Mouse (Mus musculus) heart, postnatal 14 days (tissue): Measurements from ENCODE around the gene Slc38a10. TPM values are rescaled to one million over a fixed set of nuclear protein-coding genes. Genes with fewer than 3 reads are reported as not detected.

Experiments used
- DNase-seq, 2 experiments: peaks; one replicate each; pipeline ENCODE4 v3.0.0; 2021 to 2022
- intact Hi-C: fragments of 180-260 bp; cut with DNase I; formaldehyde crosslinking; loops from one replicate; pipeline ENCODE4 v1.15.1; 2025
- total RNA-seq, 2 experiments: library from RNA; stranded (reverse); gene quantifications; 2 replicates each; pipeline ENCODE4 v1.2.3; 2021

Gene Slc38a10
- total RNA-seq, 2 experiments from 2014 or later, result 78.7 to 83.5 TPM

DNA sequence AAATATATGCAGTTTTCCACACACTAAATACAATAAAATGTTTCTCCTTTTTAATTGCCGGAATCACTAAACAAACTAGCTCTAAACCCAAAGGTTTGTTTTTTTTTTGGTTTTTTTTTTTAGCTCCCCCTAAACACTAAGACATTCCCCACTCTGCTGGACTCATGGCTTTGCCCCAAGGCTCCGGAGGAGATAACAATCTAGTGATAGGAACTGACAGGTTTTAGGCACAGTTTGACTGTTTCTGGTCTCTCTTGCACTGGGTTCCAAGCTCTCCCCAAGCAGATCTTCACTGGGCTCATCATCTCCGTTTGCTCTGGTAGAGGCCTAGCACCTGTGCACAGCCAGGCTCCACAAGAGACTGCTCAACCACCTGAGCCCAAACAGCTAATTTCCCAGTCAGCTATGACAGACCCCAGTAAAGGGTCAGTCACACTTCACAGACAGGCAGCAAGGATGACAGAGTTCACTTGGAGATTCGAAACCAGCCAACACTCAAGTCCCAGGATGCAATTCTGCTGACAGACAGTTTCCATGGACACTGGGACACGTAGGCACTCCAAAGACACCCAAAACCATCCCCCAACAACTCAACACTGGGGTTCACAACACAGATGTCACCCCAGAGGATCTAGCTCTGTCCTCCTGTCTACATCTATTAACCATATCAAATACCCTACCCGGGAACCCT, 1.5 kb downstream of the Slc38a10 start:
- intact Hi-C loops, result loop anchor here (5.0 kb wide), 1 partner anchor 33 kb away; no protein-coding TSS in a partner anchor
- DNase-seq, result no peak

DNA sequence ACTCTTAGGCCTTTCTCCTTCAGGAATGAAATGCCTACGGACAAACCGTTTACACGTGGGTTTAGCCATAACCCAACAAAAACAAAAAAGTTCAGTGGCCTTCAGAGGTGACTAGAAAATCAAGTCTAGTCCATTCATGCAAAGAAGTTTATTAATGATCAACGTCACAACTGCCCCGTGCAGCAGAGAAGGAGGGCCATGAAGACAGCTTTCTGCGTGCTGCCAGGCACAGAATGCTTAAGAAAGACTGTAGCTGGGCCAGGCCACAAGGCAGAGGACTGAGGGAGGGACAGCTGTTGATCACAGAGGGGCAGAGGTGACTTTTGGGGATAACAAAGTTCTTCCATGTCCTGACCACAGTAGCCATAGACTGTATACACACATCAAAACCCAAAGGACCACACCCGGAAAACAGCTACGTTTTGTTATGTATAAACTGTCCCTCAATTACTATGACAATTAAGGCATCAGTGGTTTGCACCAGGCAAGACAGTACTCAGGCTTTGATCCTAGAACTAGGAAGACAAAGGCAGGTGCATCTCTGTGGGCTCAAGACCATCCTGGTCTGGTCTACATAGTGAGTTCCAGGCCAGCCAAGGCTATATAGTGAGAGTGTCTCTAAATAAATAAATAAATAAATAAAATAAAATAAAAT, 2.8 kb downstream of the Slc38a10 start:
- DNase-seq, result no peak
- intact Hi-C loops, result loop anchor here (5.0 kb wide), 1 partner anchor 34 kb away; no protein-coding TSS in a partner anchor

DNA sequence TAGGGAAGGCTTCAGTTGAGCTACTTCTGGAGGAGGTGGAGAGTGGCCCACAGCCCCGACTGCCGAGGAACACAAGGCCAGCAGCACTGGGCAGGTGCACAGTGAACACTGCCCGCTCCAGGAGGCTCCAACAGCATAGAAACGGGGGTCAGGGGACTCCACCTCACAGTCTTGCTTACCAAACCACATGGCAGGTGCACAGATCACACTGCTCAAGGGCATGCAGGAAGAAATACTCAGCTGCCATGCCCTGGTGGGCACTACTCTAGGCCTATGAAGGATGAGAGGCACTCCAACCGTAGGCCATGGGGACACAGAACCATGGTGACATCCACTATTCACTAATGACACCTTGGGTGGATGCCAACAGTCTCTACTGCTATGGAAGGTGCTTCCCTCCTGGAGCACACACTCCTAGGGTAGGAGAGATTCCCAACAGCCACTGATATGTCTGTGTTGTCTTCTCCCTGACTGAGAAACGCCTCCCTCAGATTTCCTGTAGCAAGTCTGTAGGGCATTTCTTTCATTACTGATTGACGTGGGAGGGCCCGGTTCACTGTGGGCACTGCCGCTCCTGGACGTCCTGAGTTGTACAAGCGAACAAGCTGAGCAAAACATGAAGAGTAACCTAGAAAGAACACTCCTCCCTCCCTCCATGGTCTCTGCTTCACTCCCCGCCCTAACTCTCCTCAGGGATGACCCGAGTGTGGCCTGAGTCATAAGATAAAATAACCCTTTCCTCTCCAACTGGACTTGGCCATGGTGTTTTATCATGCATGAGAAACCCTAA, 7.2 kb downstream of the Slc38a10 start:
- intact Hi-C loops, result no loop called here
- DNase-seq, result no peak

DNA sequence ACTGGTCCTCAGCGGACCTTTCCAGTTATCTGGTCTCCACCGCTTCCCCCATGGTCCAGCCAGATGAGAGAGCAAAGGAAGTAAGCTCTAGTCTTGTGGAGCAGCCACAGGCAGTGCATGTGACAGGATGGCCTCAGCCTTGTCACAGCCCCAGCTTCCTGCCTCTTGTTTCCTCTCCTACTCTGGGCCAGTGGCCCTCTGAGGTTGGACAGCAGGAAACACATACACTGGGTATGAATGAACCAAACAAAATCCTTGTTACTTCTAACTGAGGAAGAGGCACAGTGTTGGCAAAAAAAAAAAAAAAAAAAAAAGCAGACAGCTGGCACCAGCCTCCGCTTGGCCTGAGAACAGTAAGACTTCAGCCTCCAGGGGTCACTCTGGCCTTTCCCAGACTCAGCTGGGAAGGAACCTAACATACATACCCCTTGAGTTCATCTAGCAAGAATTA, 8.5 kb downstream of the Slc38a10 start:
- DNase-seq, result peak; percentile 60 to 62
- intact Hi-C loops, result no loop called here

DNA sequence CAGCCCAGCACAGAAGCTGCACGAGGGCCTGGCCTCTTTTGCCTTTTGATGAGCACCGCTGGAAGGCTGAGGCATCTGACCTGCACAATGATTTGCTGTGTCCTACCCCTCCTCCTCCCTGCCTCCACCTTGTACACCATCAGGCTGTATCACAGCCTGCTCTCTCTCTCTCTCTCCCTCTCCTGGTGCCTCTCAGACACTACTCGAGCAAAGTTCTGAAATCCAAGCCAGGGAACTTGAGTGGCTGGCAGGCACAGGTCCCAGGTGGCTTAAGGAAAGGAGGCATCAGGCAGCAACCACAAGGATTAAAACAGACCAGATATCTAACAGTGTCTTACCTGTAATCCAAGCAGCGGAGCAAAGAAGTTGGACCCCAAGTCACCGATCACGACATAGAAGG, 10.9 kb downstream of the Slc38a10 start:
- intact Hi-C loops, result no loop called here
- DNase-seq, result no peak

DNA sequence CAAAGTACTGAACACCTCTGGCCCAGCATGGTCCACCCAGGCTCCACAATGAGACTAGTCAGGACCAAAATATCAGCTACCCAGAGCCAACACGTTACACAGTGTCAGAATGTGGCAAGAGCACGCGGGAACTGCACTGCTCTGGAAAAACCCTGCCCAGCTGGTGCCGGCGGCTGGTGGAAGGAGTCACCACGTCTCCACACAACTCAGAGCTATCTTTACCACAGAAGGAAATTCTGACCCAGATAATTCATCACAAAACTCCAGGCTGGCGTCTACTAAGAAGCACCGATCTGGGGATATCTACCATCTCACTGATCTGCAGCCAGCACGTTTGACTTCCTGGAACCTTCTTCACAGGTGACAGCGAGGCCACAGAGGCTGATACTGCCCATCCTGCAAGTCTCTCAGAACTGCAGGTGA, 11.8 kb downstream of the Slc38a10 start:
- intact Hi-C loops, result no loop called here

DNA sequence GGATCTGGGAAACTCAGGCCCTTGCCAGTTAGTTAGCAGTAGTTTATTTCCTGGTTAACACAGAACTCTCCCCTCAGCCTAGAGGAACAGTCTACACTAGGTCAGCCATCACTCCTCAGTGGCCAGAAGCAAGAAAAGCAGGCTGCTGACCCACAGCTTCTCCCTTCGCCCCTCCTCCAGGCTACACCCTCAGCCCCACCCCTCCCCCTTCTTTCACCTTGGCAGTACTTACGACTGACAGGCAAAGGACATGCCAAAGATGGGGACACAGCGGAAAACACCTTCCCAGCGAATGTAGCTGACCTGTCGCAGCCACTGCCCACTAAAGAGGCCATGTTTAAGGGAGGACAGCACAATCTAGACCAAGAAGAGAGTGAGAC, 13.5 kb downstream of the Slc38a10 start:
- peak in 1 of 2 experiments; percentile 43 for DNase-seq
- intact Hi-C loops, result loop anchor here (2.0 kb wide), 1 partner anchor 25 kb away; no protein-coding TSS in a partner anchor

More for the DNA sequence above, 11.8 kb downstream of the Slc38a10 start:
- DNase-seq, result no peak

DNA sequence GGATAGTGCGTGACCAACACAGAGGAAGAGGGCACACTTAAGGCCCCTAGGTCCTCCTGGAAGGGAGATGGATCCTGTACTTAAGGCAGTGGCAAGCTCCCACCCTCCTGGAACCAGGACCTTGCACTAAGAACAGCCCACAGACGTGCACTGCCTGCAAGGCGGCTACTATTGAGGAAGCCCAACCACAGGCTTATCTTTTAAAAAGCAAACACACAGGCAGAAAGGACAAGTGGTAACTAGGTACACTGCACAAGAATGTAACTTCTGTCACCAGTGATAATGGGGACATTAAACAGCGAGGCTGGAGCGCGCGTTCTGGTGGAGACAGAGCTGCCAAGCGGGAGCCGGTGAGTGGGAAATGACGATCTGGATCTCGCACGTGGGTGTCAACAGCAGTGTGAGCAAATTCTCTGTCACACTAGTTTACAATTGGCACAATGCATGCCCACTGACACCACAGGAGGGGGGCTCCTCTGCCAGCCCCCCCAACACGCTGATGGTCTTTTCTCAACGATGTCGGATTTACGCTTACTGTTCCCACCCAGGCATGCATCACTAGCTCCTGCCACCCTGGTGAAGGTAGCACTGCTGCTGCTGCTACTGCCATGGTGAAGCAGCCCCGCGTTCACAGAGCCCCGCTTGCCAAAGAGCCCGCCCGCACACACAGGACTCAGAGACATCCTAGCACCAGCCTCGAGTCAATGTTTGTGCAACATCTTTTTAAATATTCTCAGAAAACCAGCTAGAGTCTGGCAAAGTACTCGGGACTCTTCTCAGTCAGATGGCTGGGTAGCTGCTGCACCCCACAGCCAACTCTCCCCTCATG, 14.1 kb downstream of the Slc38a10 start:
- peak in 1 of 2 experiments; percentile 36 for DNase-seq
- intact Hi-C loops, result loop anchor here (2.0 kb wide), 1 partner anchor 24 kb away; no protein-coding TSS in a partner anchor

DNA sequence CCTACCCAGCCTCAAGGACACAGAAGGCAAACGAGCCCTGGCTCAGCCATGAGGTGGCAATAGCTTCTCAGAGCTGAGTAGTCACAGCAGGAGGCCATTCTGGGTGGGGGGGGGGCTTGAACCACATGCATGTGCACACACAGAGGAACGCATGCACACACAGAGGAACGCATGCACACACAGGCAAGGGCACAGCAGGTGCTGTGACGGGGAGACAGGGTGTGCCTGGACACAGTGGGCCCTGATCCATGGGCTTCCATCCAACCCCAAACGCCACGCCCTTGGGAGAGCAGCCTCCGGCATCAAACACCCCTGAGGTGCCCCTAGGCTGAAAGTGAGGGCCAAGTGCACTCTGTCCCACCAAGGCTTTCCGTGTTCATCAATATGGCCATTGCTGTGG, 15.0 kb downstream of the Slc38a10 start:
- intact Hi-C loops, result loop anchor here (2.0 kb wide), 1 partner anchor 23 kb away; no protein-coding TSS in a partner anchor
- DNase-seq, result peak in 1 of 2 experiments; percentile 41

DNA sequence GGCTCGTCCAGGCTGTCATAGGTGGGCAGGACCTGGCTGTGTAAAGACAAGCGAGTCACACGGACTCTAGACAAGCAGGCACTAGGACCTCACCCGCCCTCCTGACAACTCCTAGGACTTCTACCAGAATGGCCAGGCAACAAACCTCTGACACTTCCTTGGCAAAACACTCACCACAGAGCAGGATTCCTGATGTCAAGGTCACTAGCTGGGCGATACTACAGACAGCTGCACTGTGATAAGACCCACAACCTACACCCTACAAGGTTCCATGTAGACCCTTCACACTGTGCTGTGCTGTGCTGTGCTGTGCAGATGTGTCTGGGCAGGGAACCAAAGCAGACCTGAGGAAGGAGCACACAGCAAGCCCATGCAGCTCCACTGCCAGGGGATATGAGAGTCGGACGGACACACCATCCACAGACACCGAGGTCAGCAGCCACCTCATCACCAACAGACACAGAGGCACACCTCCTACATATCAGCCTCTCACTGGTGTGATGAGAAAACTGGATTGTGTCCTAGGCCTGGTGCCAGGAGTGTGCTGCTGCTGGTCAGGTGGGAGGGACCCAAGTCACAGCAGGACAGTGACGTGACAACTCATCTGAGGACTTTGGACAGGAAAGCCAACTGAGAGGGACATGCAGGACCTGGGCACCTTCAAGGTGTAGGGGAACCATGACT, 16.2 kb downstream of the Slc38a10 start:
- intact Hi-C loops, result no loop called here
- peak; percentile 34 to 43 for DNase-seq

DNA sequence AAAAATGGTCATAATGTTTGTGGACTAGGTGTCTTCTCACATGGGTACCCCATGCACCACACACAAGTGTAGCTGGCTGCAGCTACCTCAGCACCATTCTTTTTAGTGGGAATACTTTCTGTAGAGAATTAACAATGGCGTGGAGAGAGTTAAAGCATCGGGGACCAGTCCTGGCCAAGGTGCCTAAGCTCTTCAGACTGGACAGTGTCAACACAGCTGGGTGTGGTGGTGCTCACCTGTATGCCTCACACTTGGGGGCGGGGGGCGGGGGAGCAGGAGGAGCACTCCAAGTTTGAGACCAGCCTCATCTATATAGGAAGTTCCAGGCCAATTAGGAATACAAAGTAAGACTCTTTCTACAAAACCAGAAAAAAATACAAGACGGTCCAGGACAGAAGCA, 17.0 kb downstream of the Slc38a10 start:
- intact Hi-C loops, result no loop called here
- no peak for DNase-seq

DNA sequence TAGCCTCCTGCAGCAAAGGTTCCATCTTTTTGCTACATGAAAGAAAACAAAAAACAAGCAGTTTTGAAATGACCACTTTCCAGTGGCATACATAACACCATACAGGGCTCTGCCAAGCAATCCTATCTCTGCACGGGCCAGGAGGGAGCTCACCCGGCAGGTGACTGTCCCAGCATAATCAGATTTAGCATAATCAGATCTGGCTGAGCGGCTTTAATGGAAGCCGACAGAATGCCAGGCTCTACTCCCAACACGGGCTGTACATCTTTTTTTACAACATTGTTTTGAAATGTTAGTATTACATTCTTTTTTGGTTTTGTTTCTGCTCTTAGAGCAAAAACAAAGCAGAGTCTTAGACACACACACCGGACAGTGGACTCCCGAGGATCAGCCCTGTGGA, 21.9 kb downstream of the Slc38a10 start:
- intact Hi-C loops, result no loop called here
- no peak for DNase-seq

DNA sequence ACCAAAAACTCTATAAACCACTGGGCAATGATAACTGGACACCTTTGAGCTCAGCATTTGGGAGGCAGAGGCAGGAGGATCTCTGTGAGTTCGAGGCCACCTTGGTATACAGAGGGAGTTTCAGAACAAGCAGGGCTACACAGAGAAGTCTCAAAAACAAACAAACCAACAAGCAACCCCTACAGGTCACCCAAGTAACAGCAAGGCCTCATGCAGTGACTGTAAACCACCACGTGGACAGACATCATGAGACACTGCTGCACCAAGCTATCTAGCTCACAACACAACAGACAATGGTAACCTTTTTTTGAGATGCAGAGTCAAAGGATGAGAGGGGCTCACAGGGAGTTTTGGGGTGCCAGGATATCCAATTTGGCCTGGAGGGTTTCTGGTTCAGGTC, 24.3 kb downstream of the Slc38a10 start:
- DNase-seq, result no peak
- intact Hi-C loops, result no loop called here

DNA sequence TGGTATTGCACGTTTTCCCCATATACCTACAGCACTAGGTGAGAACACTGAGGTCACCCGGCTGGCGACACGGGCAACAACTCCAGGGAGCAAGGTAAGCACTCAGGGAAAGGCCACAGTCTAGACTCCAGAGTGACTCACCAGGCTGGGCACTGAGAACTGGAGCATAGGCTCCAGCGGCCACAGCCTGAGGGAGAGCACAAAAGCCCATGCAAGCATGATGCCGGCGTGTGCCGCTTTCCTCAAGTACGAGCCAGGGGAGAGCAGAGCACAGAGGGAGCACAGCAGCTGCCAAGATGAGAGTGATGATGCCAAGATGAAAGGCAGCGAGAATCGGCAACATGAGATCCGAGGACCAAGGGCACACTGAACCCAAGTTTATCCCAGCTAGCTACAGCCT, 29.0 kb downstream of the Slc38a10 start:
- DNase-seq, result no peak
- intact Hi-C loops, result no loop called here

DNA sequence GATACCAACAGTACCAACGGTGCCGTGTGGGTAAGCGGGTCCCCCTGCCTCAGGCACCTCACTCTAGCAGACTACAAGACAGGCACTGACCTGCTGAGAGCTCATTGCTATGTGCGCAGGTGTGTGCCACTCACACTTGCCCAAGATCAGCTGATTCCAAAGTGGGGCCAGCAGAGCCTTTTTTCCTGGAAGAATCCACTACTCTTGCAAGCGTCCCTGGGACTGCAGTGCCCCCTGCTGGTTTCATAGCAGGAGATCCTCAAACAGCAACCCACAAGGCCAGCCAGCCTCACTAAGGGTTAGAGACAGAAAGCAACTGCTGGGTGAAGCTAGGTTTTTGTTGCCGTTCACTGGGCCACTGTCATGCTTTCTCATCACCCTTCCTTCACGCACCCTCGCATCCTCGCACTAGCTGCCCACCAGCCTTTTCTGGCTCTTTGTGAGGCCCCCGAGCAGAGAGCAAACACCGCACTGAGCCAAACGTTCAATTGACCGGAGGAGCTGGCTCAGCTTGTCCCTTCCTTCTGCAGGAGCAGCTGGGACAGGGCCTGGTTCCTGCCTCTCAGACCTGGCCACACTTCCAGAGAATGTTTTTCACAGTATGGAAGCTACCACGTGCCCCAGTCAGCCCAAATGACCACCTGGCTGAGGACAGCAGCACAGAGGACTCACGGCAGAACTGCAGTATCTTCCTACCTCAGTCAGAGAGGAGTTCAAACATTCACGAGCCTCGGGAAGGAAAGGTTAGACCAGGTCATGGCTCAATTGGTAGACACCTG, 30.3 kb downstream of the Slc38a10 start:
- DNase-seq, result peak; percentile 68 to 79
- intact Hi-C loops, result no loop called here

DNA sequence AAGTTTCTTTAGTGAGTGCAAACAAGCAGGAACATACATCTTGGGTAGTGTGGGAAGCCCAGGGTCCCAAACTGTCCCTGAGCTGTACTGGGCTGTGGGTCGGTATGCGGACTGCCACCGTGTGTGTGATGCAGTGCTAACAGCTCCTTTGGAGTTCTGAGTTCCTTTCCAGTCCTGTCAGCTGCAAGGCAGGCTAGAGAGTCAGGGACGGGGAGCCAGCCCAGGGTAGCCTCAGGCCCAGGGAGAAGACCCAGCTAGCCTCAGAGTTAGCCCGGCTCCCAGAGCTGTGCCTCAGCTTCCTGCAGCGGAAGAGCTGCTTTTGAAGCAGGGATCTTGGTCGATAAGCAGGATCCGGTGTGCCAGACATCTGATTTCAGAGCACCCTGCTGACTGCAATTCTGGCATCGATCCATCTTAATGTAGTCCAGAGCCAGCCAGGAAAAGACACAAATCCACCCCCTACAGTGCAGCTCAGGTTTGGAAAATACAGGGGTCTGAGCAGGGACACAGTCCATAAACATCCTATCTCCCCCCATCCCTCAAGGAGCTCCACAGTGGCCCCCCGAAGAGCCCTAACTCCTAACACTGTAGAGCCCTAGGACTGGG, 31.1 kb downstream of the Slc38a10 start:
- intact Hi-C loops, result loop anchor here (5.0 kb wide), 1 partner anchor 57 kb away; no protein-coding TSS in a partner anchor
- DNase-seq, result no peak

DNA sequence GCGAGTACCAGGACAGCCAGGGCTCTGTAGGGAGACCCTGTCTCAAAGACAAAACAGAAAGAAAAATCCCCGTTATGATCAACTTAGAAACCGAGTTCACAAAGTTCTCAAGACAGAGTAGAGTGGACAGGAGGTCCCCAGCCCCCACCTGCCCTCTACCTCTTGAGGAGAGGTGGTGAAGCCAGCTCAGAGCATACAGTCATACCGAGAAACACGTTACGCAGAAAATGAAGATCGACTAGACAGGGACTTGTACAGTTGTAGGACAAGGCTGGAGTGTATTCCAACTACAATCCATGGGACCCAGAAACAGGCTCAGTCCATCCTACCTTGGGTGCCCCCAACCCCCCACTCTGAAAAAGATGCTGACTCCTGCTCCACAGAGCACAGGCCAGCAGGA, 32.0 kb downstream of the Slc38a10 start:
- DNase-seq, result no peak
- intact Hi-C loops, result loop anchor here (5.0 kb wide), 1 partner anchor 58 kb away; no protein-coding TSS in a partner anchor

DNA sequence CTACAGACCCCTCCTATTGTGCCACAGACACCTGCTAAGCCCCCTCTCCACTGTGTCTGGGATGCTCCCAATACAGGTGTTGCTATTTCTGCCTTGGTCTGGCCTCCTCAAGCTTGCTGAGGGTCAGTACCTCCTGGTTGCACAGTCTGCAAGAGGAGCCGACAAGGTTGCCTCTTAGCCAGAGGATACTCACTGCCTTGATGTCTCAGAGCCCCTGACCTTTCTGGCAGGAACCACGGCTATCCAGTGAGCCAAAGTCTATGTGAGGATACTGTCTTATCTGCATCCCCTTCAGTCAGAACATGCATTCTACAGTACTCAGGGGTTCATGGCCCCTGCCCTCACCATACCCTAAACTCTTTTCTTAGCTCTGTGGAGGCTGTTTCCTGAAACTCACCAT, 33.5 kb downstream of the Slc38a10 start:
- DNase-seq, result no peak
- intact Hi-C loops, result loop anchor here (5.0 kb wide), 1 partner anchor 60 kb away; no protein-coding TSS in a partner anchor
